Mouse (Mus musculus): ENCODE data around the gene Txnip.

DNA sequence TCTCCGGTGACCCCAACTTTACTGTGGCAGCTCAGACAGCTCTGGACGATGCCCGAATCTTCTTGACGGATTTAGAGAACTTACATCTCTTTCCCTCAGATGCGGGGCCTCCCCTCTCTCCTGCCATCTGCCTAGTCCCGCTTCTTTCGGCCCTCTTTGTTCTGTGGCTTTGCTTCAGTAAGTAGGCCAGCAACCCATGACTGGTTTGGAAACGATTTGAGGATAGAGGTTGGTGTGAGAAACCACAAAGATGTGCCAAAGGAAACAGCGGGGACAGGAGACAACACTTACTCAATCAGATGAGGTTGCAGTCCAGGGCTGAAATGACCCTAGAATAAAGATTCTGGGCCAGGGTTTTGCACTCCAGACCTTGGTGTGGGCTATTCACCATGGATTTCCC lies 29.3 kb upstream of the Txnip start:
- TF ChIP-seq CTCF (IDR thresholded peaks at IDR 0.05; ENCODE audit: extremely low read depth, insufficient read depth, insufficient read length, insufficient replicate concordance) (no peak), POLR2A (IDR thresholded peaks at IDR 0.05; ENCODE audit: low read depth, low read length) (no peak)

All from spleen, adult 2 months (tissue).